Mouse (Mus musculus) G1E (cell line): ENCODE results near the gene Mrto4. TPM values are rescaled to one million over a fixed set of nuclear protein-coding genes. Genes with fewer than 3 reads are reported as not detected.
"Not testable (repeated sequence)": the region's sequence is repeated elsewhere in the genome, so short reads cannot be mapped to it uniquely, and the experiment has no call there.

Experiments used
- ATAC-seq: 2 replicates; pipeline ENCODE4 v1.8.0; 2016; ENCODE audit warnings: mild to moderate bottlenecking; ENCODE audit not compliant: insufficient number of reproducible peaks, poor library complexity, low FRiP score, severe bottlenecking; ENCODE audit errors: extremely low read depth
- DNase-seq: peaks from one replicate; pipeline ENCODE4 v3.0.0; 2012; ENCODE audit warnings: low spot score
- H3K27me3 ChIP-seq: 2 replicates; pipeline ENCODE4 v1.6.1; 2012; ENCODE audit warnings: mild to moderate bottlenecking, low read length, inconsistent platforms; ENCODE audit not compliant: insufficient read depth
- H3K36me3 ChIP-seq: replicated peaks from 2 replicates; pipeline ENCODE3; 2012; ENCODE audit warnings: mild to moderate bottlenecking, inconsistent platforms
- H3K4me1 ChIP-seq: 2 replicates; pipeline ENCODE4 v1.6.1; 2012; ENCODE audit warnings: low read depth, low read length, inconsistent platforms, mixed read lengths; ENCODE audit not compliant: insufficient read depth
- H3K4me3 ChIP-seq: 2 replicates; pipeline ENCODE4 v1.5.1; 2012; ENCODE audit warnings: low read depth, mild to moderate bottlenecking, inconsistent platforms, low read length, moderate library complexity, mixed read lengths
- H3K9me3 ChIP-seq: replicated peaks from 2 replicates; pipeline ENCODE4 v1.6.1; 2012; ENCODE audit warnings: inconsistent platforms
- CTCF ChIP-seq: IDR thresholded peaks from 2 replicates; pipeline ENCODE4 v1.5.1; 2012; ENCODE audit warnings: low read depth, low read length, inconsistent platforms, mixed read lengths
- GATA1 ChIP-seq: IDR thresholded peaks from 2 replicates; pipeline ENCODE4 v1.6.1; 2012; ENCODE audit warnings: borderline replicate concordance, low read length, inconsistent platforms, mixed read lengths
- GATA2 ChIP-seq: IDR thresholded peaks from 2 replicates; pipeline ENCODE4 v1.6.1; 2012; ENCODE audit warnings: low read depth, low read length, inconsistent platforms, borderline replicate concordance
- POLR2AphosphoS5 ChIP-seq: IDR thresholded peaks from 2 replicates; pipeline ENCODE4 v1.6.1; 2012; ENCODE audit warnings: low read depth, low read length, inconsistent platforms; ENCODE audit not compliant: insufficient replicate concordance
- TAL1 ChIP-seq: conservative IDR thresholded peaks from 2 replicates; pipeline ENCODE4 v1.6.1; 2012; ENCODE audit warnings: low read depth, low read length, inconsistent platforms, mixed read lengths
- polyA plus RNA-seq: library from polyadenylated mRNA; stranded (reverse); fragments of >175 nt; gene quantifications from 2 replicates; pipeline ENCODE4 v1.2.3, GENCODE M21; 2012
- total RNA-seq, 2 experiments: library from RNA; stranded (forward) in 1 of 2; stranded (reverse) in 1 of 2; fragments of 200-1000 nt in 1 of 2; fragments of >200 nt in 1 of 2; fragmentation: Nextera tagmentation in 1 of 2; gene quantifications; 2 replicates each; pipeline ENCODE4 v1.2.3; 2014 to 2017

Mrto4 gene
- total RNA-seq (2014; fragmentation: Nextera tagmentation) (60.7 and 78.4 TPM in 2 replicates), total RNA-seq (2017) (65.6 and 75.9 TPM in 2 replicates), polyA plus RNA-seq (68.6 and 97.0 TPM in 2 replicates)

- Histone ChIP-seq H3K4me3 (peak within 1 kb of the TSS; percentile 83), H3K9me3 (no peaks in the 10 kb centered on the region), H3K4me1 (peaks cover 66% of the 10 kb centered on the region), H3K27me3 (no peaks in the 10 kb centered on the region), H3K36me3 (peaks cover 73% of the 10 kb centered on the region)
- peak; percentile 85 for ATAC-seq
- TF ChIP-seq TAL1 (no peak), POLR2AphosphoS5 (no peak), CTCF (no peak), GATA2 (no peak), GATA1 (no peak)
- DNase-seq, result peak; percentile 93
Observed at GRCm38 (mm10) chr4:139351931-139352711, at the start of gene Mrto4, which contains the start of the genes Emc1 and Ubr4. TSS of gene Mrto4 (minus strand) at chr4:139352576. TSS of gene Emc1 (plus strand) at chr4:139352587. TSS of gene Ubr4 (plus strand) at chr4:139352609.

- Histone ChIP-seq H3K4me3 (no peak overlapping the region), H3K36me3 (peaks cover 97% of the 10 kb centered on the region), H3K27me3 (no peaks in the 10 kb centered on the region), H3K9me3 (no peaks in the 10 kb centered on the region), H3K4me1 (no peaks in the 10 kb centered on the region)
- ATAC-seq (no peak), DNase-seq (no peak)
- TF ChIP-seq GATA2, result no peak
- no peak for TF ChIP-seq CTCF
- TF ChIP-seq TAL1, result no peak
- TF ChIP-seq POLR2AphosphoS5, result no peak
- no peak for TF ChIP-seq GATA1
Observed at GRCm38 (mm10) chr4:139400487-139400886, 48.1 kb upstream of the Mrto4 start.

- peaks cover 97% of the 10 kb centered on the region for H3K36me3 ChIP-seq
- no peak for DNase-seq
- no peak overlapping the region for H3K4me3 ChIP-seq
- TF ChIP-seq GATA2 (no peak), CTCF (no peak), POLR2AphosphoS5 (no peak), TAL1 (no peak), GATA1 (no peak)
- H3K9me3 ChIP-seq, result no peaks in the 10 kb centered on the region
- H3K27me3 ChIP-seq, result no peaks in the 10 kb centered on the region
- peaks cover 7% of the 10 kb centered on the region for H3K4me1 ChIP-seq
- ATAC-seq, result no peak
Observed at GRCm38 (mm10) chr4:139395431-139395830, 43.1 kb upstream of the Mrto4 start.

- DNase-seq (no peak), ATAC-seq (no peak)
- Histone ChIP-seq H3K4me1 (peaks cover 35% of the 10 kb centered on the region), H3K36me3 (peaks cover 92% of the 10 kb centered on the region), H3K4me3 (no peak overlapping the region), H3K27me3 (no peaks in the 10 kb centered on the region), H3K9me3 (no peaks in the 10 kb centered on the region)
- TF ChIP-seq POLR2AphosphoS5, result no peak
- no peak for TF ChIP-seq GATA2
- TF ChIP-seq GATA1, result no peak
- no peak for TF ChIP-seq CTCF
- TF ChIP-seq TAL1, result no peak
Observed at GRCm38 (mm10) chr4:139389557-139389956, 37.2 kb upstream of the Mrto4 start.

GRCm38 (mm10) chr4:139386869-139387319 is 34.5 kb upstream of the Mrto4 start:
- Histone ChIP-seq H3K36me3 (peaks cover 79% of the 10 kb centered on the region), H3K9me3 (no peaks in the 10 kb centered on the region), H3K27me3 (no peaks in the 10 kb centered on the region), H3K4me1 (peaks cover 52% of the 10 kb centered on the region), H3K4me3 (no peak overlapping the region)
- TF ChIP-seq GATA1 (no peak), GATA2 (no peak), POLR2AphosphoS5 (no peak), CTCF (no peak)
- no peak for DNase-seq
- ATAC-seq, result no peak

- Histone ChIP-seq H3K36me3 (peaks cover 69% of the 10 kb centered on the region), H3K4me1 (peaks cover 55% of the 10 kb centered on the region)
- H3K9me3 ChIP-seq, DNase-seq, ATAC-seq, H3K27me3 ChIP-seq, H3K4me3 ChIP-seq: not testable (repeated sequence)
Observed at GRCm38 (mm10) chr4:139385841-139386240, 33.5 kb upstream of the Mrto4 start.
